Mouse (Mus musculus) T-helper 17 cell (primary cell): ENCODE measurements at regions not wholly inside any gene's neighbourhood (a gene's known extent, or its start where the extent isn't known, plus 50 kb on each side); places are given as distances from the start of the nearest gene placed in this dataset.
"Not testable (repeated sequence)": the region's sequence is repeated elsewhere in the genome, so short reads cannot be mapped to it uniquely, and the experiment has no call there.

Experiments used
- in situ Hi-C, 2 experiments: fragments of 300-600 bp; cut with MboI, MseI; formaldehyde crosslinking; loops; 1 replicate in 1 of 2; 2 replicates in 1 of 2; pipeline ENCODE4 v1.15.1; 2025; ENCODE audit warnings: high pct_unique_total_duplicates in 2 of 2

- in situ Hi-C loops = no loop called here
Measured at GRCm38 (mm10) chr8:112427721-112428389, 142.0 kb upstream of the Cntnap4 start.

- in situ Hi-C loops = no loop called here
Measured at GRCm38 (mm10) chr8:112411968-112412367, 157.9 kb upstream of the Cntnap4 start.

- in situ Hi-C loops = no loop called here
Measured at GRCm38 (mm10) chr8:112411213-112411612, 158.6 kb upstream of the Cntnap4 start.

GRCm38 (mm10) chr8:112408211-112408735 is 161.6 kb upstream of the Cntnap4 start:
- in situ Hi-C loops = no loop called here

- in situ Hi-C loops = no loop called here
Measured at GRCm38 (mm10) chr8:112404087-112404486, 165.8 kb upstream of the Cntnap4 start.

GRCm38 (mm10) chr8:112397438-112397837 is 172.4 kb upstream of the Cntnap4 start:
- in situ Hi-C loops = no loop called here

- in situ Hi-C loops = no loop called here
Measured at GRCm38 (mm10) chr8:112390108-112390507, 179.7 kb upstream of the Cntnap4 start.

- in situ Hi-C loops = no loop called here
Measured at GRCm38 (mm10) chr8:112348323-112348722, 221.5 kb upstream of the Cntnap4 start.

GRCm38 (mm10) chr8:112333171-112333570 is 236.7 kb upstream of the Cntnap4 start:
- in situ Hi-C loops = no loop called here

- in situ Hi-C loops = no loop called here
Measured at GRCm38 (mm10) chr8:112332021-112332420, 237.8 kb upstream of the Cntnap4 start.

GRCm38 (mm10) chr8:112309816-112310215 is 260.0 kb upstream of the Cntnap4 start:
- in situ Hi-C loops = no loop called here

- in situ Hi-C loops = no loop called here
Measured at GRCm38 (mm10) chr8:112308354-112308753, 261.5 kb upstream of the Cntnap4 start.

GRCm38 (mm10) chr8:112297021-112297420 is 272.8 kb upstream of the Cntnap4 start:
- in situ Hi-C loops = loop anchor here in 1 of 2 experiments (10.0 kb wide), 1 partner anchor 1098 kb away; no protein-coding TSS in a partner anchor

- in situ Hi-C loops = no loop called here
Measured at GRCm38 (mm10) chr8:112283316-112283715, 268.5 kb upstream of the Gm6793 start.

GRCm38 (mm10) chr8:112269598-112269997 is 254.8 kb upstream of the Gm6793 start:
- in situ Hi-C loops = no loop called here

GRCm38 (mm10) chr8:112269214-112269566 is 254.4 kb upstream of the Gm6793 start:
- in situ Hi-C loops = no loop called here

- in situ Hi-C loops = no loop called here
Measured at GRCm38 (mm10) chr8:112268544-112269213, 253.8 kb upstream of the Gm6793 start.

GRCm38 (mm10) chr8:112257922-112258475 is 243.2 kb upstream of the Gm6793 start:
- in situ Hi-C loops = loop anchor here in 1 of 2 experiments (10.0 kb wide), 1 partner anchor 1417 kb away; no protein-coding TSS in a partner anchor

GRCm38 (mm10) chr8:112257311-112257894 is 242.6 kb upstream of the Gm6793 start:
- in situ Hi-C loops = loop anchor here in 1 of 2 experiments (10.0 kb wide), 1 partner anchor 1417 kb away; no protein-coding TSS in a partner anchor

- in situ Hi-C loops = not testable (repeated sequence)
Measured at GRCm38 (mm10) chr8:112246629-112247028, 231.8 kb upstream of the Gm6793 start.

GRCm38 (mm10) chr8:112238681-112239080 is 223.8 kb upstream of the Gm6793 start:
- in situ Hi-C loops = no loop called here

GRCm38 (mm10) chr8:112236751-112237150 is 221.9 kb upstream of the Gm6793 start:
- in situ Hi-C loops = not testable (repeated sequence)
